Mouse (Mus musculus) brown adipose tissue, adult 24 weeks (tissue): Measurements from ENCODE around the gene Sp6. TPM values are rescaled to one million over a fixed set of nuclear protein-coding genes. Genes with fewer than 3 reads are reported as not detected.
A peak's percentile ranks its signal among the peaks of the same experiment; 100 is the strongest.

ENCODE experiments used
- H3K27ac ChIP-seq: fragments of 200-500 bp; replicated peaks from 2 replicates; pipeline ENCODE4 v1.5.1; 2012; ENCODE audit warnings: low read depth, mild to moderate bottlenecking, low read length
- H3K4me1 ChIP-seq: fragments of 200-500 bp; 2 replicates; pipeline ENCODE4 v1.6.1; 2012; ENCODE audit warnings: low read length, mixed read lengths; ENCODE audit not compliant: control insufficient read depth, insufficient read depth, insufficient read length
- H3K4me3 ChIP-seq: fragments of 200-500 bp; 2 replicates; pipeline ENCODE4 v1.5.1; 2012; ENCODE audit warnings: low read depth, mild to moderate bottlenecking, low read length, moderate library complexity; ENCODE audit not compliant: insufficient read depth
- polyA plus RNA-seq: library from polyadenylated mRNA; stranded (reverse); fragments of >200 nt; gene quantifications from 2 replicates; pipeline ENCODE4 v1.2.4, GENCODE M21; 2012; ENCODE audit not compliant: missing spikeins, insufficient read depth, insufficient read length

The Sp6 gene
- polyA plus RNA-seq, 1 experiment, result not detected

- Histone ChIP-seq H3K27ac (no peak overlapping the region), H3K4me3 (no peak overlapping the region), H3K4me1 (peaks cover 8% of the 10 kb centered on the region; the same call in 1 of the 2 replicates)
Measured at GRCm38 (mm10) chr11:96995836-96996772, 17.1 kb upstream of the Sp6 start.

GRCm38 (mm10) chr11:96996773-96997379 is 16.3 kb upstream of the Sp6 start:
- no peak overlapping the region for H3K27ac ChIP-seq
- H3K4me3 ChIP-seq, result peak overlapping the region; percentile 45
- H3K4me1 ChIP-seq, result peaks cover 8% of the 10 kb centered on the region; the same call in 1 of the 2 replicates

- Histone ChIP-seq H3K27ac (no peak overlapping the region; the same call in 1 of the 2 replicates), H3K4me1 (peaks cover 8% of the 10 kb centered on the region; the same call in 1 of the 2 replicates), H3K4me3 (peak overlapping the region; percentile 45)
Measured at GRCm38 (mm10) chr11:96997380-96997956, 15.7 kb upstream of the Sp6 start.

GRCm38 (mm10) chr11:97003170-97003569 is 10.0 kb upstream of the Sp6 start:
- Histone ChIP-seq H3K27ac (no peak overlapping the region), H3K4me1 (no peaks in the 10 kb centered on the region), H3K4me3 (no peak overlapping the region)

GRCm38 (mm10) chr11:97007093-97007794 is 6.0 kb upstream of the Sp6 start:
- Histone ChIP-seq H3K4me3 (no peak overlapping the region), H3K27ac (no peak overlapping the region), H3K4me1 (no peaks in the 10 kb centered on the region)

- no peaks in the 10 kb centered on the region for H3K4me1 ChIP-seq
- no peak overlapping the region for H3K4me3 ChIP-seq
- H3K27ac ChIP-seq, result no peak overlapping the region
Measured at GRCm38 (mm10) chr11:97009198-97009790, 3.9 kb upstream of the Sp6 start.

- H3K4me1 ChIP-seq, result no peaks in the 10 kb centered on the region
- H3K4me3 ChIP-seq, result no peak overlapping the region
- H3K27ac ChIP-seq, result no peak overlapping the region
Measured at GRCm38 (mm10) chr11:97017696-97018582, 4.7 kb downstream of the Sp6 start.

- Histone ChIP-seq H3K27ac (no peak overlapping the region), H3K4me1 (no peaks in the 10 kb centered on the region), H3K4me3 (no peak overlapping the region)
Measured at GRCm38 (mm10) chr11:97018583-97019344, 5.6 kb downstream of the Sp6 start.

- Histone ChIP-seq H3K4me1 (no peaks in the 10 kb centered on the region), H3K4me3 (no peak overlapping the region), H3K27ac (no peak overlapping the region)
Measured at GRCm38 (mm10) chr11:97019345-97019708, 6.1 kb downstream of the Sp6 start.

GRCm38 (mm10) chr11:97021121-97021765 is 8.0 kb downstream of the Sp6 start:
- peak overlapping the region; percentile 70 for H3K4me3 ChIP-seq
- peaks cover 4% of the 10 kb centered on the region for H3K4me1 ChIP-seq
- H3K27ac ChIP-seq, result no peak overlapping the region

- Histone ChIP-seq H3K27ac (no peak overlapping the region), H3K4me3 (peak overlapping the region; percentile 70), H3K4me1 (peaks cover 4% of the 10 kb centered on the region)
Measured at GRCm38 (mm10) chr11:97021873-97022484, 8.8 kb downstream of the Sp6 start.

GRCm38 (mm10) chr11:97024977-97025376 is 11.8 kb downstream of the Sp6 start:
- Histone ChIP-seq H3K4me3 (no peak overlapping the region), H3K27ac (no peak overlapping the region), H3K4me1 (peaks cover 4% of the 10 kb centered on the region)
